Mouse (Mus musculus) A20 (cell line): ENCODE measurements around the gene Gfy.

ENCODE experiments used
- DNase-seq: peaks from one replicate; pipeline ENCODE4 v3.0.0-alpha.2; 2011; ENCODE audit warnings: low read depth, low spot score

Gfy gene

DNA sequence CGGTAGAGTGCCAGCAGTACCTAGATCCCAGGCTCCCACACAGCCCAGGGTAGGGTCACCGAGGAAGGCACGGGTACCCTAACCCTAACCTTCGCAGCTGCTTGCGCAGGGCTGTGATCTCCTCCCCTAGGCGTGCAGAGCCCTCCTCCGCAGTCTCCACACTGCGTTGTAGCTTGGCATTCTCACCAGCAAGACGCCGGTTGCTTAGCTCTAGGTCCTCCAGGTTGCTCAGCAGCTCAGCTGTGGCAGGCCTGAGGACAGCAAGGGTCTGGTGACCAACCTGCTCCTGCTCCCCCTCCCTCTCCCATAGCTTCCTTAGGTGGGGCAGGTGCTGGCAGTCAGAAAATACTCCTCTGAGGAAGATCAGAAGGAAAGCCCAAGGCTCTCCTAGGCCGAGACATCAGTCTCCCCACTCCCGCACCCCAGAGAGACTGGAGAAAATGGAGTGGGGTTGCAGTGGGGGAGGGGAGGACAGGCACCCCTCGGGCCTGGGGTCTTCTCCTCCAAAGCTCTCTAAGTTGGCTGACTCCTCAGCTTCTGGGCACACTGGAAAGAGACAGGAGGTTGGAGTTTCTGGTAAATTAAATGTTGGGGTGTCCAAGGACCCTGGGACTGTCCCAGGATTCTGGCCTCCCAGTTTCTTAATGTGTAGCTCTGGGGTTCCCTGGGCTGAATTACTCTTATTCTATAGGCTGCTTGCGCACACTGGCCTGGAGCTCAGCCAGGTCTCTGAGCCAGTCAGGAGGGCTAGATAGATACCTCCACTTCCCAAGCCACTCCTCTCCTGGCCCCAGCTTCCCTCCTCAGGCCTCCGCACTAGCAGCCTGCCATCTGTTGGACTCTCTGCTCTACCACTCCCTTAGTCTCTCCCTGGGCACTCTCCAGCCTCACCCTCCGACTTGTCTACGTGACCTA is 14.8 kb upstream of the Gfy start:
- DNase-seq = no peak

DNA sequence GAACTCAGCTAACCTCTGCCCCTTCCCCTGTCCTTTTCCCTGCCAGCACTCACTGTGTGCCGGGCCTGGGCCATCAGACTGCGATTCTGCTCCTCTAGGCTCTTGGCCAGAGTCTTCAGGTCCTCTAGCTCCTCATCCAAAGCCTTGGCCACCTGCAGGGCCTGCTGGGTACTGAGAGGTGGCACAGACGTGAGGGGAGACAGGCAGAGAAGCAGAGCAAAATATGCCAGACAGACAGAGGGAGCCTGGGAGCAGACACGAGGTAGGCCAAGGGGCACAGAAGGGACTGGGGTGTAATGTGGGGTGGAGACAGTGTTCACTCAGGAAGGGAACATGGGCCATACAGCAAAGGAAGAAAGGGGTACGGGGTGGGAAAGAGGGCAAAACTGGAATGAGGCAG is 14.0 kb upstream of the Gfy start:
- DNase-seq = no peak

DNA sequence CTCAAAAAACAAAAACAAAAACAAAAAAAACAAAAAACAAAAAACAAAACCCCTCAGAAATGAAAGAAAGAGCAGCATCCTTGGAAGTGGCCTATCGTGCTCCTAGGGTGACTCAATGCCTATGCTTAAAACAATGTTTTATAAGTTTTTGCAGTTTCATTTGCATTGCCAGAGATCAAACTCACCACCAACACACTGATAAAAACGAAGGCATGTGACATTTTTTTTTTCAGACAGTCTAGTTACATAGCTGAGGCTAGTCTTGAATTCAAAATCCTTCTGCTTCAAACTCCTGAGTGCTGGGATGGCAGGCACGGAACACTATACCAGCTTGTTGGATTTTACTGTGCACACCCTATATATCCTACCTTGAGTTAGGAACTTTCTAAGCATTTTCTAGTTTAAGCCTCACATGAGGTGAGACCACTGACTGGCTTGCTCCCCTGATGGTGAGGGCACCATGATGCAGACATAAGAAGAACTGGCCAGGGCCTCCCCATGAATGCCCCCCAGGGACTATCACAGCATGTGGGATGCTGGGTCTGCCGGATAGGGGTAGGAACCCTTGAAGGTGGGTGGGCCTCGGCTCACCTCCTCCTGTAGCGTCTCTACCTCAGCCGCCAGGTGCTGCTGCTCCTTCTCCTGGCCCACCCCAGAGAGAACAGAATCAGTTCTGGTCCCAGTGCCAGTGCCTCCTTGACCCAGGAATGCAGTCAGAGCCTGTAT is 13.4 kb upstream of the Gfy start:
- DNase-seq = no peak

DNA sequence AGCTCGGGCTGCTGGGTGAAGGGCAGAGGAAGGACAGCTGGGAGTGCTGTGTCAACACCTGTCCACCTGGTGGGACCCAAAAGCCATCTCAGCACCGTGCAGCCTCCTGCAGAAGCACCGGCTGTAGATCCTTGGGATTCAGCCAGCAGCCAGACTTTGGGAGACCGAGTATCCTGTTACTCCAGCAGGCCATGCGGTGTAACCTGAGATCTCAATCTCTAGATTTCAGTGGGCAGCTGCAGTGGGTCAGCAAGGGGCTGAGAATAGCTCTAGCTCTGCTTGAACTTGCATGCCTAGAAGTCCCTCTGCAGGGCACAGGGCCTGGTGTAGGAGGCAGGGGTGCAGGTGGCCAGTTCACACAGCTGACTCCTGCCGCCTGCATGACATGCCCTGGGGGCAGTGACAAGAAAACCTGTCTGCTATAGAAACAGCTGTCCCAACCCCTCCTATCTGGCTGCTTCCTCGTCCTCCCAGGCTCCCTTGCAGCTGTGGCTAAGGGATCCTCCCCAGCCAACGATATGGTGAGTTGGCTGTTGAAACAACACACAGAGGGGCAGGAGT is 12.5 kb upstream of the Gfy start:
- DNase-seq = no peak

DNA sequence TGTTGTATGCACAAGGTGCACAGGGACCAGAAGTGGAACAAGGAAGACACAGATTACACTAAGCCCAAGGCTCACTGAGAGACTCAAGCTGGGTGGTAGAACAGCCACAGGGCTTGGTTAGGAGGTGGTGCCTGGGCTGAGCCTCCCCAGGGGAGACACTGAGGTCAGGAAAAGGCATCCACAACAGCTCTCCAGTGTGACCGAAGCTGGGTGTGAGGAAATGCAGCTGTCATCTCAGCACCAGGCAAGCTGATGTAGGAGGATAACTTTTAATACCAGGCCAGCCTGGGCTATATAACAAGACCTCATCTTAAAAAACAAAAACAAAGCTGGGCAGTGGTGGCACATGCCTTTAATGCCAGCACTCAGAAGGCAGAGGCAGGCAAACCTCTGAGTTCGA is 11.8 kb upstream of the Gfy start:
- no peak for DNase-seq

DNA sequence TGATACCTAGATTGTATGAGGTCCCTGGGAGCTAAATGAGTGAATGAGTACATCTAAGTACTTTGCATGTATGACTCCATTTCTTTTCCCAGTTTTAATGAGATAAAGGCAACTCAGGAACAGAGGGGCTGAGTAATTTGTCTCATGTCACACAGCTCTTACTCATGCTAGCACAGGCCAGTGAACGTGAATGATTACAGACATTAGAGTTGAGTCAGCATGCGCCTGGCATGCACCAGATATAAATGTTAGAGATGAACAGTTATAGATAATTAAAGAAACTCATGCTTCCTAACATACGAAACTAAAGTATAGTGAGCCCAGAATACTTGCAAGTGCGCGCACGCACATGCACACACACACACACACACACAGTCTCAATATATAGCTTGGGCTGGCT is 10.8 kb upstream of the Gfy start:
- DNase-seq = no peak

DNA sequence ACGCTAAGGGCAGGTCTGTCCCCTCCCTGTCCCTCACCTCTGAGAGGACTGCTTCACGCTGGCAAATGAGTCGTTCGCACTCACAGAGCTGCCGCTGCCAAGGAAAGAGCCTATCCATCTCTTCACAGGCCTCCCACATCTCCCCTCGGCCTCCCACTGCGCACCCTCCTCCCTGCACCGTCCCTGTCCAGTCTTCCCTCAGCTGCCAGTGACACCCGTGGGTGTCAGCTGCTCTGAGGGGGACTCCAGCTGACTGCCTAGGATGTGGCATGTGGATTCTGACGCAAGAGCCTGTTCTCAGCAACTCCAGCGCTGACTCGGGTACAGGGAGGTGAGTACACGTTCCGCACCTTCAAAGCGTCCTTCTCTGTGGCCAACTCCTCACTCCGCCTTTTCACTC is 10.2 kb upstream of the Gfy start:
- no peak for DNase-seq

DNA sequence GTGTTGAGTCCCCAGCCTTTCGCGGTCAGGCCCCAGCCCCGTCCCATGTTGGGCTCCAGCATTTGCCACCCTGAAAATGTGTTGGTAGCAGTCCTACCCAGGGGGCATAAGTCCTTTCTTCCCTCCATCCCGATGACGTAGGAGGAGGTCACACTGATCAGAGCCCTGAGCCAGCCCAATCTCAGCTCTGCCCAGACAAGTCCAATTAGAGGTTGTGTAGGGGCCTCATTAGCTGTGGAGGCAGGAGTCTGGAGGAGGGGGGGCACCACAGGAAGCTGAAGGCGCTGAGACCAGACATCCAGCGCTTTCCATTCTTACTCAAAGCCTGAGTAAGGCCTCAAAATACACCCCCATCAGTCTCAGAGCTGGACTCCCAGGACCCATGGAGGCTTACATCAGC is 6.6 kb upstream of the Gfy start:
- no peak for DNase-seq

DNA sequence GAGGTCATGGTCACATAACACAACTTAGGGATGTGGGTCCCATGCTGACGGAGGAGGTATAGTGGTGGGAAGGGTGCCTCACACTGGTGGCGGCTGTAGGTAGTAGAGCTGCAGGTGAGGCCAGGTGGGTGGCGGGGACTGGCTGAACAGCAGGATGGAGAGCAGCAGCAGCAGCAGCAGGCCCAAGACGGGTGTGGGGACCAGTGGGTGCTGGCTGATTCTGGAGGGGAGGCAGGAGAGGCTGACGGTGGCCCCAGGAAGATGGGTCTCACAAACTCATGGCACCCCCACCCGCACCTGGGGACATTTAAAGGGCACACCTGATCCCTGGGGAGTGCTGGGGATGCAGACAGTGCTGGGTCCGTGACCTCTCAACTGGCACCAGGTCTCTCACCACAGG is 4.3 kb upstream of the Gfy start:
- no peak for DNase-seq

DNA sequence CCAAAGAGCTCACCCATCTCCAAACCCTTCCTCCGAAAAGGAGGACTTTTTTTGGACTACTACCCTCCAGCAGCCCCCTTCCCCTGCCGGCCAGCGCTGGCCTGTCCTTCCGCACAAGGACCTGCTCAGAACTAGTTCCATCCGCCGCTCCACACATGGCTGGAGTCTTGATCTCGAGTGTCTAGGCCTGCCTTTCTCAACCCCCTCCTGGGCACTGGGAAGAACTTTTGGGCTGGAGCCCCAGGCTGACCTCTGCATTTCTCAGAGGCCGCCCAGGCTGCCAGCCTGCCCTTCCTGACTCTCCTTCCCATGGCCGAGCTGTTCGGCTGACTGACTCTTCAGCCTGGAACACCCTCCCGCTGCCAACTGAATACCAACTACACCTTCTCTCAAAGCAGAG is 3.2 kb upstream of the Gfy start:
- DNase-seq = no peak

DNA sequence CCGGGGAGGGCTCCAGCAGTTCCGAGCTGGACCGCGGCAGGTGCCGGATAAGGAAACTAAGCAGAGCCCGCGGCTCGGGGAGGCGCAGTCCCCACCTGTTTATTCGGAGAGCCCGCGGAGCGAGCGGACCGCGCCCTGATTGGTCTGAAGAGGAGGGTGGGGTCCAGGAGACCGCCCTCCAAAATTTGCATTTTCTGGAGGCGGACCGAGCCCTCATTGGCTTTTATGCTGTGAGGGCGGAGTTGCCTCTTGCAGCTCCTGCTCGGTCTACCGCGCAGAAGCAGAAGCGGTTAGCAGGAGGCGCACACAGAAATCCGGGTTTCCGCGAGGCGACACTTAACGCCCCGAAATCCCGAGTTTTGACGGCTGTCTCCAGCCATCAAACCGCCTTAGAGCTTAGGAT is 2.8 kb upstream of the Gfy start:
- DNase-seq = peak; percentile 96

DNA sequence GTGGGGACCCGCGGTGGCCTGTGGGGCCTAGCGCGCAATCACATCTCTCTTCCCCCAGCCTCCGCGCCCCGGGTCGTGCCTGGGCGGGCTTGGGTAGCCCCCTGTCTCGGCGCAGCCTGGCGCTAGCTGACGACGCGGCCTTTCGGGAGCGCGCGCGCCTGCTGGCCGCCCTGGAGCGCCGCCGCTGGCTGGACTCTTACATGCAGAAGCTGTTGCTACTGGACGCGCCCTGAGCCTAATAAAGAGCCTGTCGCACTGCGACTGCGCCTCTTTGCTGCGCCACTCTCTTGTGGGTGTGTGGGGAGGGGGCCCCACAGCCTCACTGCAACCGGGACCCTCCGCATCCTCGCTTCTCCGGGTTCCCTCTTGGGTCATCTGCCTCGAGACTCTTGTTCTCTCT is 2.2 kb upstream of the Gfy start:
- DNase-seq = no peak

DNA sequence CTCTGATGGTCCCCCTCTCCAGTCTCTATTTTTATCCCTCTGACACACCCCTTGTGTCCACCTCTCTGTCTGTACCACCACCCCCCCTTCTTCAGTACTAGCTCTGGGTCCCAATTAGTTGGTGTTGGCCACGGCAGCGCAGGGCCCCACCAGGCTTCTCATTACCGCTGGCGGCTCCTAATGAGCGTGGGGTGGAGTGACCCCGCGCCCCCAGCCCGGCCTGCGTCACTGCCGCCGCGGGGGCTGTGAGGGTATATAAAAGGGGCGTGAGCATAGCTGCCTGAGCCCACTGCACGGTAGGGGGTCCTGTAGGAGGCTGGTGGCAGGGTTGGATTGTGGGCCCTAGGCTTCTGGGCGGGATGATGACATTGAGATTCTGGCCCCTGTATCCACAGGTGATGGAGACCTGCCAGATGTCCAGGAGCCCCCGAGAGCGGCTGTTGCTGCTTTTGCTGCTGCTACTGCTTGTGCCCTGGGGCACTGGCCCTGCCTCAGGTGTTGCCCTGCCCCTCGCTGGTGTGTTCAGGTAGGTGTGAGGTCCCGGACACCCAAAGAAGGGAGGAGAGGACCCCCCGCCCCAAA is 1.6 kb upstream of the Gfy start, which contains the start of gene Pth2:
TSS of gene Pth2 (plus strand) at position 100 of the 582 bp plus-strand sequence.
- no peak for DNase-seq

DNA sequence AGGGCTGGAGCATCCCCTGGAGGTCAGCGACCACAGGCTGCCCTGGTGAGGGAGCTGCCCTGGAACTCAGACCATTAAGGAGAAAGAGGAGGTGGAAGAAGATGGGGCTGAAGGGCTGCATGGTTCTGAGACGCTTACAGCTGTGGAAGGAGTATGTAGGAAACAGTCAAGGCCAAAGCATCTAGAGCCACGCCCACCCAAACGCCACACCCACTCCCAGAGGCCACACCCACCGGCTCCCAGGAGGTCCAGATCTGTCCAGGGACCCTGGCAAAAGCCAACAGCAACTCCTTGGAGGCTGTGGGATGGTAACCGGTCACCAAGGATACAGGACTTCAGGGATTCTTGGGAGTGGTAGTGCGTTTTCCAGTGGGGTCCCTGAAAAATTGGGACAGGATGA is 819 bp downstream of the Gfy start:
- DNase-seq = peak; percentile 13

DNA sequence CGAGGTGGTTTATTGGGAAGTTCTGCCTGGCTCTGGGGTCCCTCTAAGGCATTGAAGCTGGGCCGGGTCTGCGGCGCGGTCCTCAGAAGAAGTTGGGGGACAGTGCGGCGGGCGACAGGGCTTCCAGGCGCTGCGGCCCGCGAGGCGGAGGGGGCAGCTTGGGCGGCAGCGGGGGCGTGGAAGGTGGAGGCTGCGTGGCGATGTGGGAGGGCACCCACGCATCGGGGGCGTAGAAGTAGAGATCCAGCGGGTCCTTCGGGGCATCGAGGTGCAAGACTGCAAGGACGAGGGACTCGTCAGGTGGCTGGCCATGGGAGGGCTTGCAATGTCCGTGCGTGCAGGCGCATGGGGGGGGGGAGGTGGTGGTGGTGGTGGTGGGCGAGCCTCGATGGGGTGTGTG is 3.0 kb downstream of the Gfy start:
- no peak for DNase-seq

DNA sequence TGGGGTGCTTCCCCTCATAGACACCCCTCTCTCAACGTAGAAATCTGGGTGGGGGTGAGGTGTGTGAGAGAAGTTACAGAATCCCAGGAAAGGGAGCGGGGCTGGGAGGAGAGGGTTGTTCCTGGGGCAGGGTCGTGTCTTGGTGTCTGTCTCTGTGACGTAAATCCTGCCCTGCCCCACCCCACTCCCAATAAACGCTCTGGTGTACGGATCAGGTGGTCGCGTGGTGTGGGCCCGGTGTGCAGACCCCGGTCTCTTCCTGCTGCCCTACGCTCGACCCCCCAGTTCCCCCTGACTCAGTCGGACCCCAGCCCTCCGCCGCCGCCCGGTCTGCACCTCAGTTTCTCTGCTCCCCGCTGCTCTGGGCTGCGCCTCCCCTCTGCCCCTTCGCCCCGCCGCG is 3.4 kb downstream of the Gfy start:
- no peak for DNase-seq

DNA sequence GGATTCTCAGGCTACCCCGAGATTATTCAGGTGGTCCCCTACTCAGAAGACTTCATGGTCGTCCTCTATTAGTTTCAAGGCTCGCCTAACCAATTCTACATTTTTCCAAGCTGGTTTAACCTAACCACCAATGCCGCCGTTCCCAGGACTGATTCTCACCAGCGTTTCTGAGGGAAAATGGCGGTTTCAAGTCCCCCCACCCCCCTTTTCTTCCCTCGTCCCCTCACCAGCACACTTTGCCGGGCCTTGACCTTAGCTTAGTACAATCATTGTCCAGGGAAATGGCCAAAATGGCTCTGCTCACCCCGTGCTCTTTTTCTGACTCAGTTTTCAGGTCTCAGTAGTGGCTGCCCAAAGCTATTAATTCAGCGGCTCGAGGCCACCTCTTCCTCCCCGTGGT is 4.0 kb downstream of the Gfy start:
- DNase-seq = no peak

DNA sequence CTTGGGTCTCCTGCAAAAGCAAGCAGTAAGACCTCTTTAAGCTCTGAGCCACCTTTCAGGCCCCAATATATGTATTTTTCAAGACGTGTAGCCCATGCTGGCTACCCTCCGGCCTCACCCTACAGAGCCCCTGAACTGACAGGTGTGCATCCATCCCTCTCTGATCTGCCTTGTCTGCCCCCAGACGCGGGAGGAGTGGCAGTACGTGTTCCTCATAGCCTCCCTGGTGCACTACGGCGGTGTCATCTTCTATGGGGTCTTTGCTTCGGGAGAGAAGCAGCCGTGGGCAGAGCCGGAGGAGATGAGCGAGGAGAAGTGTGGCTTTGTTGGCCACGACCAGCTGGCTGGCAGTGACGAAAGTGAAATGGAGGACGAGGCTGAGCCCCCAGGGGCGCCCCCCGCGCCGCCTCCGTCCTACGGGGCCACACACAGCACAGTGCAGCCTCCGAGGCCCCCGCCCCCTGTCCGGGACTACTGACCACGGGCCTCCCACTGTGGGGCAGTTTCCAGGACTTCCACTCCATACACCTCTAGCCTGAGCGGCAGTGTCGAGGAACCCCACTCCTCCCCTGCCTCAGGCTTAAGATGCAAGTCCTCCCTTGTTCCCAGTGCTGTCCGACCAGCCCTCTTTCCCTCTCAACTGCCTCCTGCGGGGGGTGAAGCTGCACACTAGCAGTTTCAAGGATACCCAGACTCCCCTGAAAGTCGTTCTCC is 4.6 kb downstream of the Gfy start:
- peak; percentile 10 for DNase-seq

DNA sequence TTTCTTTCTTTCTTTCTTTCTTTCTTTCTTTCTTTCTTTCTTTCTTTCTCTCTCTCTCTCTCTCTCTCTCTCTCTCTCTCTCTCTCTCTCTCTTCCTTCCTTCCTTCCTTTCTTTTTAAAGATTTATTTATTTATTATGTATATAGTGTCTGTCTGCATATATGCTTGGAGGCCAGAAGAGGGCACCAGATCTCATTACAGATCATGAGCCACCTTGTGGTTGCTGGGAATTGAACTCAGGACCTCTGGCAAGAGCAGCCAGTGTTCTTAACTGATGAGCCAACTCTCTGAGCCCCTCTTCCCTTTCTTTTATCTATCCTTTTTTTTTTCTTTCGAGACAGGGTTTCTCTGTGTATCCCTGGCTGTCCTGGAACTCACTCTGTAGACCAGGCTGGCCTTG is 5.6 kb downstream of the Gfy start:
- peak; percentile 65 for DNase-seq

DNA sequence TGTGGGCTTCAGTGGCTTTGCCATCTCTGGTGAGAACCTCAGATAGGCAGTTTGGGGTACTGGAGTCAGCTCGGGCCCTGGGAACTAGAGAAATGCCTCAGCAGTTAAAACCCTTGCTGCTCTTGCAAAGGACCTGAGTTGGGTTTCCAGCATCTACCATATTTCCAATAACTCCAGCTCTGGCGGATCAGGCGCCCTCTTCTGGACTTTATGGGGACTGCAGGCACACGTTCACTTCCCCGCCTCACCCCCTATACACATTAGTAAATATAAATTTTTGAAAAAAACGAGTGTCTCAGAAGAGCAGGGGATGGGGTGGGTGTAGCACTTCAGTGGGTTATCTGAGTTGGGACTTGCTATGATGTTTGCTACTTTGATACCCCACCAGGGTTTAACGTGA is 6.4 kb downstream of the Gfy start:
- peak; percentile 64 for DNase-seq

DNA sequence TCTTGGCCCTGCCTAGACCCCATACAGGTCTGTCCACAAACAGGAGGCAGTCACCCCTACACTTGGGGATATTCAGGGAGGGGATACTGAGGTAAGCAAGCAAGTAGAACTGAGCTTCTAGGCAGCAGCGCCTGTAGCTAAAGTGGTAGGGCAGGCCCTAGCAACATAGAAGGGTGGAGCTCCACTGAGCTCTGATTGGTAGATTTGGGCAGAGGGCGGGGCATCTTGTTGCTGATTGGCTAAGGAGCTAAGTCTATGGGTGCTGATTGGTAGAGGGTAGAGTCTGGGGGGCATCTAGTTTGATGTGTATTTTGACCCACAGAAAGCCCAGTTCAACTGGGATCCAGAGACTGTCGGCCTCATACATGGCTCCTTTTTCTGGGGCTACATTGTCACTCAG is 9.9 kb downstream of the Gfy start:
- DNase-seq = peak; percentile 48

DNA sequence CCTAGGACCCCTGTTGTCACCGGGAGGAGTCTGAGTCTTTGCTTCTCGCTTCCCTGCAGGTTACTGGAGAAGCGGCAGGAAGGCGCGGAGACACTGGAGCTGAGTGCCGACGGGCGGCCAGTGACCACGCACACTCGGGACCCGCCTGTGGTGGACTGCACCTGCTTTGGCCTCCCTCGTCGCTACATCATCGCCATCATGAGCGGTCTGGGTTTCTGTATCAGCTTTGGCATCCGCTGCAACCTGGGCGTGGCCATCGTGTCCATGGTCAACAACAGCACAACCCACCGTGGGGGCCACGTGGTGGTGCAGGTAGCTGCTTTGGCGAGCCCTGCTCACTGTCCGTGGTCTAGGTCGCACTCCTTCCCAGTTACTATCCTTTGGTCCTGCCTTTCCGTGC is 10.7 kb downstream of the Gfy start:
- DNase-seq = no peak
